Mouse (Mus musculus) liver, embryonic 14.5 days (tissue): ENCODE measurements around the gene Pten. TPM values are rescaled to one million over a fixed set of nuclear protein-coding genes. Genes with fewer than 3 reads are reported as not detected.

Source experiments
- ATAC-seq: fragments of 200-750 bp; cut with Nextera tagmentation; 2 replicates; pipeline ENCODE4 v1.8.0; 2017; ENCODE audit warnings: moderate number of reproducible peaks, mild to moderate bottlenecking, moderate library complexity; ENCODE audit not compliant: insufficient read depth
- DNase-seq, 3 experiments: peaks; one replicate each; pipeline ENCODE4 v3.0.0-alpha.2; 2012 to 2013; ENCODE audit warnings: low read depth in 3 of 3, low spot score in 3 of 3
- H3K27ac ChIP-seq: fragments of 300-500 bp; sonication (generic); 2 replicates; pipeline ENCODE4 v1.5.1; 2014; ENCODE audit warnings: moderate library complexity, mild to moderate bottlenecking, control low read depth, inconsistent platforms
- H3K27me3 ChIP-seq: fragments of 300-500 bp; sonication (generic); 2 replicates; pipeline ENCODE4 v1.6.1; 2014; ENCODE audit warnings: mild to moderate bottlenecking, low read length, moderate library complexity; ENCODE audit not compliant: control insufficient read depth, insufficient read depth
- H3K36me3 ChIP-seq: fragments of 300-500 bp; sonication (generic); replicated peaks from 2 replicates; pipeline ENCODE4 v1.6.1; 2014; ENCODE audit warnings: low read depth; ENCODE audit not compliant: control insufficient read depth, insufficient read depth
- H3K4me1 ChIP-seq, 2 experiments: fragments of 200-500 bp in 1 of 2; fragments of 300-500 bp in 1 of 2; sonication (generic) in 1 of 2; replicated peaks; 2 replicates each; pipeline ENCODE4 v1.6.1; 2012 to 2014; ENCODE audit warnings: antibody characterized with exemption in 1 of 2, inconsistent platforms in 1 of 2, low read length in 1 of 2; ENCODE audit not compliant: control insufficient read depth in 2 of 2, insufficient read depth in 2 of 2
- H3K4me2 ChIP-seq: fragments of 300-500 bp; sonication (generic); 2 replicates; pipeline ENCODE4 v1.6.1; 2014; ENCODE audit warnings: low read depth, mild to moderate bottlenecking, control low read depth, moderate library complexity
- H3K4me3 ChIP-seq, 2 experiments: fragments of 200-500 bp in 1 of 2; fragments of 300-500 bp in 1 of 2; sonication (generic) in 1 of 2; 2 replicates each; pipeline ENCODE4 v1.5.1; 2012 to 2014; ENCODE audit warnings: low read depth in 2 of 2, low read length in 2 of 2, mild to moderate bottlenecking in 2 of 2, control low read depth in 1 of 2, inconsistent platforms in 1 of 2, moderate library complexity in 1 of 2; ENCODE audit not compliant: insufficient read depth in 1 of 2
- H3K9ac ChIP-seq: fragments of 300-500 bp; sonication (generic); replicated peaks from 2 replicates; pipeline ENCODE4 v1.6.1; 2014; ENCODE audit warnings: mild to moderate bottlenecking, control low read depth, moderate library complexity
- H3K9me3 ChIP-seq: fragments of 300-500 bp; sonication (generic); 2 replicates; pipeline ENCODE4 v1.6.1; 2016; ENCODE audit warnings: low read length, mixed read lengths; ENCODE audit not compliant: control insufficient read depth
- CTCF ChIP-seq: IDR thresholded peaks from 2 replicates; pipeline ENCODE4 v1.5.1; 2016; ENCODE audit warnings: antibody characterized with exemption, low read depth, control low read depth
- EP300 ChIP-seq: IDR thresholded peaks from 2 replicates; pipeline ENCODE4 v1.6.1; 2016; ENCODE audit warnings: antibody characterized with exemption, low read depth
- WGBS: fragments of 180-500 bp; shearing (Covaris S2); extraction: QIAGEN DNeasy Blood & Tissue Kit; methylation state at CpG from one replicate; pipeline ENCODE4 v1.1.7; 2014; ENCODE audit not compliant: insufficient replicate concordance; 5-methylcytosine and 5-hydroxymethylcytosine counted together
- polyA plus RNA-seq, 2 experiments: library from polyadenylated mRNA; depleted of rRNA in 1 of 2; stranded (reverse) in 1 of 2; unstranded in 1 of 2; fragments of >200 nt; fragmentation: Nextera tagmentation in 1 of 2; extraction: Ambion mirVana in 1 of 2; gene quantifications; 2 replicates each; pipeline versions ENCODE4 v1.2.1 to v1.2.3; 2012 to 2014

The Pten gene
- polyA plus RNA-seq, 2 experiments, result 3.5 to 4.3 TPM

GRCm38 (mm10) chr19:32712588-32713042, 44.7 kb upstream of the Pten start:
- H3K36me3 ChIP-seq, result no peaks in the 10 kb centered on the region
- peaks cover 8 to 9% of the 10 kb centered on the region in 2 experiments for H3K4me1 ChIP-seq
- TF ChIP-seq CTCF, result peak; percentile 58
- TF ChIP-seq EP300, result no peak
- ATAC-seq (peak; percentile 80), DNase-seq (peak; percentile 62 to 72 (median 65))
- H3K9ac ChIP-seq, result peak overlapping the region; percentile 68
- H3K4me2 ChIP-seq, result peak overlapping the region; percentile 86
- H3K27me3 ChIP-seq, result no peaks in the 10 kb centered on the region
- no peaks in the 10 kb centered on the region for H3K9me3 ChIP-seq
- H3K4me3 ChIP-seq, result peak overlapping the region; percentile 74 to 79
- WGBS, result 1% methylated on average over 11 of the region's 11 CpGs
- peak overlapping the region; percentile 42; the same call in 1 of the 2 replicates for H3K27ac ChIP-seq

GRCm38 (mm10) chr19:32713471-32713870, 43.8 kb upstream of the Pten start:
- H3K9ac ChIP-seq, result no peak overlapping the region
- H3K9me3 ChIP-seq, result no peaks in the 10 kb centered on the region
- WGBS, result 76% methylated on average over 3 of the region's 3 CpGs
- no peak overlapping the region for H3K4me2 ChIP-seq
- no peak overlapping the region for H3K27ac ChIP-seq
- H3K27me3 ChIP-seq, result no peaks in the 10 kb centered on the region
- H3K4me1 ChIP-seq, result peaks cover 8 to 9% of the 10 kb centered on the region in 2 experiments
- no peak overlapping the region for H3K4me3 ChIP-seq
- H3K36me3 ChIP-seq, result no peaks in the 10 kb centered on the region
- no peak for ATAC-seq
- TF ChIP-seq CTCF, result no peak
- DNase-seq, result no peak

DNA sequence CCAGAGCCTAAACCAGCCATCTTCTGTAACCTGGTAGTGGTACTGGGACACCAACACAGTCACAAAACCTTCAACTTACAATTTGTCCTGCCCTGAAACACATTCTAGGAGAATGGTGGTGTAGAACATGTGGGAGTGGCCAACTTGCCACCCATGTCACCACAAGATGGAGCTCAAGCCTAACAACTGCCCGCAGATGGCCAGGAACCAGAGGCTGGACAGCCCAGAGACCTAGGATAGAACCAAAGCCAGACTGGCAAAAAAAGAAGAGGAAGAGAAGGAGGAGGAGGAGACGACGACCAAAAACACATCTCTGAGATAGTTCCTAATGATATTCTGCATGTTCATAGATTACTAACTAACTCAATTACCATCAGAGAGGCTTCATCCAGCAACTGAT, 42.1 kb upstream of the Pten start:
- 4% methylated on average over 3 of the region's 3 CpGs for WGBS
- no peak for ATAC-seq

GRCm38 (mm10) chr19:32715681-32716080, 41.6 kb upstream of the Pten start:
- TF ChIP-seq EP300 (no peak), CTCF (no peak)
- Histone ChIP-seq H3K9ac (no peak overlapping the region), H3K4me3 (no peak overlapping the region), H3K27ac (no peak overlapping the region), H3K4me2 (no peak overlapping the region), H3K27me3 (no peaks in the 10 kb centered on the region), H3K4me1 (peaks cover 7 to 8% of the 10 kb centered on the region in 2 experiments), H3K36me3 (no peaks in the 10 kb centered on the region), H3K9me3 (no peaks in the 10 kb centered on the region)
- DNase-seq (no peak), ATAC-seq (no peak)

More for the DNA sequence above, 42.1 kb upstream of the Pten start:
- H3K9ac ChIP-seq, result no peak overlapping the region
- DNase-seq, result peak; percentile 39 to 47 (median 40)
- no peak overlapping the region for H3K4me2 ChIP-seq
- H3K4me1 ChIP-seq, result peaks cover 8 to 9% of the 10 kb centered on the region in 2 experiments
- no peaks in the 10 kb centered on the region for H3K9me3 ChIP-seq
- TF ChIP-seq CTCF (peak; percentile 88), EP300 (no peak)
- no peak overlapping the region for H3K27ac ChIP-seq
- H3K4me3 ChIP-seq, result no peak overlapping the region
- no peaks in the 10 kb centered on the region for H3K27me3 ChIP-seq
- no peaks in the 10 kb centered on the region for H3K36me3 ChIP-seq

DNA sequence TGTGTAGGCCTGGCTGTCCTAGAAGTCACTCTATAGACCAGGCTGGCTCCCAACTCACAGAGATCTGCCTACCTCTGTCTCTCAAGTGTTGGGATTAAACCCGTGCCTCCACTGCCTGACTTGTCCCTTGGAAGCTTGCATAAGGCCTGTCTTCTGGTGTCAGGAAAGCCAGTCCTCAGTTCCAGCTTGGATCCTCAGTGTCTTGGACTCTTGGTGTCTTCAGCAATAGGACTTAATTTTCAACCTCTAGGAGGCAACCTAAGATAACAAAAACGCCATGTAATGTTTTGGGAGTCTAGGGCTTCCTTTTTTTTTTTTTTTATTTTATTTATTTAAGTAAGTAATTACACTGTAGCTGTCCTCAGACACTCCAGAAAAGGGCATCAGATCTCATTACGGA, 39.7 kb upstream of the Pten start:
- no peak overlapping the region for H3K4me3 ChIP-seq
- ATAC-seq (no peak), DNase-seq (no peak)
- TF ChIP-seq EP300 (no peak), CTCF (no peak)
- H3K27me3 ChIP-seq, result no peaks in the 10 kb centered on the region
- WGBS, result 33% methylated on average over 3 of the region's 3 CpGs
- no peaks in the 10 kb centered on the region for H3K9me3 ChIP-seq
- no peak overlapping the region for H3K9ac ChIP-seq
- no peak overlapping the region for H3K4me2 ChIP-seq
- no peaks in the 10 kb centered on the region for H3K36me3 ChIP-seq
- peaks cover 2 to 3% of the 10 kb centered on the region in 2 experiments; a peak in 3 of 4 replicates for H3K4me1 ChIP-seq
- H3K27ac ChIP-seq, result no peak overlapping the region
